Mouse (Mus musculus) gastrocnemius, postnatal 14 days (tissue): ENCODE data around the gene Cdh8. TPM values are rescaled to one million over a fixed set of nuclear protein-coding genes. Genes with fewer than 3 reads are reported as not detected.
"Not testable (repeated sequence)": the region's sequence is repeated elsewhere in the genome, so short reads cannot be mapped to it uniquely, and the experiment has no call there.

Experiments
- DNase-seq: peaks from one replicate; pipeline ENCODE4 v3.0.0; 2021; ENCODE audit warnings: mixed read lengths
- intact Hi-C: fragments of 180-260 bp; cut with DNase I; formaldehyde crosslinking; loops from one replicate; pipeline ENCODE4 v1.15.1; 2025; ENCODE audit warnings: low total_unique reads
- total RNA-seq, 2 experiments: library from RNA; stranded (reverse); gene quantifications; 2 replicates each; pipeline ENCODE4 v1.2.3; 2021

Gene Cdh8
- total RNA-seq, 2 experiments from 2014 or later, result 0.08 to 0.24 TPM

DNA sequence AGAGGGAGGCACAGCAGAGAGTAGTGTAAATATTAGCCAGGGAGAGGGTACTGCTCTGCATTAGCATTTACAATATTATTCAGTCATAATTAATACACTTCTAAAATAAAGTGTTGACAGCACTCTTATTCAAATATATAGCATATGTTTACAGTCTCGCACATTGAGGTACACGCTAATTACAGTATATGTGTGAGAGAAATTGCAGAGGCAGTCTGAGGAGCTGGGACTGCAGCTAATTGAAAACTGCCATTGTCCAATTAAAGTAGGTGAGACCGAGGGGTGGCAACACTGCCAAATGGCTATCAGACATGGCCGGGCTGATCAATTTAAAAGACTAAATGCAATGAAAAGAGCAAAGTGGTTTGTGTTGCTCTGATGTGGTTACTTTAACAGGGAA, 112.1 kb downstream of the Cdh8 start:
- intact Hi-C loops, result no loop called here
- DNase-seq, result no peak

DNA sequence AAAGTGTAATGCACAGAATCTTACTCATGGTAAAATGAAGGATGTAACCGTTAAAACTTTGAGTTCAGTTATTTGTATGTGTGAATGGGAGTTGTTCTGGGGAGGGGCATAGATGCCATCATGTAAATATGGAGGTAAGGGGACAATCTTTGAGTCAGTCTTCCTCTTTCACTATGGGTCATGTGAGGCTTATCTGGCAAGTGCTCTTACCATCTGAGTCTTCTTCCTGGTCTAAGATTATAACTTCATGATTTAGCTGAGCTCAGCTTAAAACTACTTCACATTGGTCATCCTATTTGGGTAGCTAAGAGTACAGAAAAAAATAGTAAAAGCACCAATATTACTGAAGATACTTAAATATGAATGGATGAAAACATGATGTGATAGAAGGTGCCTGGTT, 126.1 kb downstream of the Cdh8 start:
- no peak for DNase-seq
- intact Hi-C loops, result no loop called here

DNA sequence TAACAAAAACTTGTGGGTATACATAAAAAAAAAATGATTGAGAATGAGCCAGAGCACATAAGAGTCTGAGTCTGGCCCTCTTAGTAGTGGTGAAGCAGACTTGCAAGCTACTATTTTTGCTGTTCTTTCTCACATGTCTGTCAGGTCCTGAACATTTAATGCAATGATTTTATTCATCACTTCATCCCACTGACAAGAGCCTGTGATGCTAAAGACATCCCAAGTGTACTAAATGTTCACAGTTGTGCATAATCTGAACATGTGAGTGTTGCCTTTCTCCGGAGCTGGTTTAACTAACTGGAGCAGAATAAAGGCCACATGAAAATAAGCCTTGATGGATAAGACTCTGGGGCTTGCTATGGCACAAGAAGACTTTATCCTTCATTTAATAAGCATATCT, 131.2 kb downstream of the Cdh8 start:
- intact Hi-C loops, result no loop called here
- no peak for DNase-seq

DNA sequence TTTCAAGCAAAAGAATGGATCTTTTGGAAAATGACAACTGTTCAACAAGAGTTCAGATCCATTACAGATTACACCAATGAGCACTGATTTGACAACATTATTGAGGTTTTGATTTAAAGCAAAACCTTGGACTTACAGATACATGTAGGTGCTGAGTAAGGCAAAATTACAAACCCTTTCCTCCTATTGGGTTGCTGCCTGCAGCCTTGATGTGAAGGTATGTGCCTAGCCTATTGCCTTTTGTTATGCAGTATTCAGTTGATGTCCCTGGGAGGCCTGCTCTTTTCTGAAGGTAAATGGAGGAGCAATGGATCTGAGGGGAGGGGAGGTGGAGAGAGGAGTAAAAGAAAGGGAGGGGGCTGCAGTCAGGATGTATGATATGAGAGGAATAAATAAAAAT, 135.9 kb downstream of the Cdh8 start:
- no peak for DNase-seq
- intact Hi-C loops, result no loop called here

DNA sequence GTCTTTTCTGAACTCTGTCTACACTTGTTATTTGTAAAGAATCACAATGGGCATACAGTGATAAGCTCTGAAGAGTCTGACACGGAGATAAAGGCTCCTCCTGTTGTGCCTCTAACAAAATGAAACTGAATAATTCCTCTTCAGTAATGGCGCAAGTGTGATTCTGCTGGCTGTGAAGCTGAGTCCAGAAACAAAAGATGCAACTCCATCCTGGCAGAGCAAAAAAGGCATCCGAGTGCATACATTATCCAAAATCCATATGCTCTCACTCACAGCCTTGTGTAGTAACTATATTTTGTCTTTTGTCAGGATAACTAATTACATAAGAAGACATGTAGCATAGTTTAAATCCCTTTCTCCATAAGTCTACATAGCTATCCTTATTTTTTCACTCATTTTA, 149.1 kb downstream of the Cdh8 start:
- DNase-seq, result no peak
- intact Hi-C loops, result no loop called here

DNA sequence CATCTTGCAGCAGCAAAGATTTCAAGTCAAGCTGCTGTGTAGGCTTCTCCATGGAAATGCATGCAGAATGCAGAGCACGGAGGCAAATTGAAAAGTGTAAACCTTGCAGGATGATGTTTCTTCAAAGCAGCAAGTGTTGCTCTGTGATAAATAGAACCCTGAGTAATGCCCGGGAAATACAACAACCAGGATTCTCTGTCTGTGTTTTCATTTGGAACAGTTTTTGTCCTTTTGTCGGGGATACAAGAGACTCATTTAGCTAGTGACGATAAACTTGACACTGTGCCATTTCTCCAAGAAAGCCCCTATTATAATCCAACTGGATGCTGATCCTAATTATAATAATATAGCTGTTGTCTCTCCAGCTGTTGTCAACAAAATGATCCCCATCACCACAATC, 181.9 kb downstream of the Cdh8 start:
- no peak for DNase-seq
- intact Hi-C loops, result no loop called here

DNA sequence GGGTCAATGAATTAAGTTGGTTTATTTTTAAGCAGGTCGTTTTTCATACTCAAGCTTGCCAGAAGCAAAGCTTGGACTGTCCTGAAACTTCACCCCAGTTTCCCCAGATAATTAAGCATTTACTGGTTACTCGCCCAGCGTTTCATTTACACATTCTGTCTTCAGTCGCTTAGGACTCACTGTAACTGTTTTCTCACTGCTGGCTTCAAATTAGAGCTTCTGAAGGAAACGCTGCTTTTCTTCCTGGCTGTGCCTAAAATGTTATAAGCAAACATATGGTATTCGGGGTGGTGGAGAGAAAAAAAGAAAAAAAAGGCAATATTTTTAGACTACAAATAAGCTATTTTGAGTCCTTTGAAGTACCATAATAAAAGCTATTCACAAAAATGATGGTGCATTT, 192.6 kb downstream of the Cdh8 start:
- intact Hi-C loops, result no loop called here

DNA sequence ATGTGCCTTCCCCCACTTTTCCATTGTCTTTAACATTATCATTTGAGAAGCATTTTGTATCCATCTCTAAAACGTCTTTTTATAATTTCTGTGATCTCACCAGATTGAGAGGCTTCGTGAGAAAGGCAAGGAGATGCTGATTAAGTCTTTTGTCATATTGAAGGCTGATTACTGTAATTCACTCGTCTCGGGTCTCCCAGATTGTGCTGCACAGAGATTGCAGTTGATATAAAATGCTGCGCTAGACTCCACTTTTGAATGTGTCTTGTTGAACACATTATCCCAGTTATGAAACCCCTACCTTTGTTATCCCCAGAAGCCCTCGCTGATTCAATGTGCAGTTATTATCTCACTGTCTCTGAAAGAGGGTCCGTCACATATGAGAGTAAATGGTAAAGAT, 211.1 kb downstream of the Cdh8 start:
- no peak for DNase-seq
- intact Hi-C loops, result no loop called here

More for the DNA sequence above, 192.6 kb downstream of the Cdh8 start:
- no peak for DNase-seq

DNA sequence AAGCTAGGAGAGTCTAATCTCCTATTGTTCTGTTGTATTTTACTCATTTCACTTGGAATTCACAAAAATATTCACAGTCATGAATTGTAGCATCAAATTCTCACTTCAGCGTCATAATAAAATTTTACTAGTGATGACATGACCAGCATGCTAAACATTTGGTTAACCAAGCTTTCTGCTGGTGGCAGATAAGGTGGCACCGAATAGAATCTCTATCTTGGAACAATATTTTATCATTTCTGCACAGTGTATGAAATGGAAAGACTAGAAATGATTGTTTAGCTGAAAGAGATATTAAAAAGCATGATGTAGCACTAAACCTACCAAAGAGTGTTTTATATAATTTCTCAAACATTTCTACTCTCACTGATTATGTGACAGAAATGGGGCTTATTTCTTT, 225.6 kb downstream of the Cdh8 start:
- no peak for DNase-seq
- intact Hi-C loops, result no loop called here

DNA sequence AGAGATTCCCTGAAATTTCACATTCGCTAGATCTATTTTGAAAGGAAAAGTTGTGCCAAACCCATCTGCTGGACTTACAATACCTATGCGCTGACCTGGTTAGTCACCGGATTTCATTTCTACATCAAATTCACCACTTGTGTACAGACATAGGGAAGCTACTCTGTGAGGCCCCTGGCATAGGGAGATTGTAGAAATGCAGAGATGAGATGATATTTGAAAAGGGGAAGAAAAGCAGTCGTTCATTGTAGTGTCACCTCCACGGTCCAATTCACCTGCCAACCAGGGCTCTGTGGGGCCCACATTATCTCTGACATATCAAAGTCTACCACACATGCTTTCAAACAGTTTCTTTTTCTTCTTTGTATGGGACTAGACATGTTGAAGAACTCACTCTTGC, 229.4 kb downstream of the Cdh8 start:
- no peak for DNase-seq
- intact Hi-C loops, result no loop called here

DNA sequence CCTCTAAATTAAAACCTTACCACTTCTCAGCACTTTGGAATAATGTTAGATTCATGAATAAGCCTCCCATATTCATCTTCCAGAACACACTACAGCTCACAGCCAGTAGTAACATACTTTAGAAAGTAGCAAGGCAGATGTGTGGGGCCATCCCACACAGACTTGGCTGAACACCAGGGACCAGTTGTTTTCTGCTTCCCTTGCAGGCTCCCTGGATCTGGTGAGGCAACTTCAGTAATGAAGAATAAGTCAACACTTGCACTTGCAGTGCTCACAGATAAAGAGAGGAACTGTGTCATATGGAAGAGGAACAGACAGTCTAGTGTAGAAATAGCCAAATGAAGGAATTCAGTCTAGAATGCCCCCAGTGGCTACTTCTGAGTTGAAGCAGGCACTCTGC, 232.1 kb downstream of the Cdh8 start:
- intact Hi-C loops, result no loop called here
- no peak for DNase-seq

DNA sequence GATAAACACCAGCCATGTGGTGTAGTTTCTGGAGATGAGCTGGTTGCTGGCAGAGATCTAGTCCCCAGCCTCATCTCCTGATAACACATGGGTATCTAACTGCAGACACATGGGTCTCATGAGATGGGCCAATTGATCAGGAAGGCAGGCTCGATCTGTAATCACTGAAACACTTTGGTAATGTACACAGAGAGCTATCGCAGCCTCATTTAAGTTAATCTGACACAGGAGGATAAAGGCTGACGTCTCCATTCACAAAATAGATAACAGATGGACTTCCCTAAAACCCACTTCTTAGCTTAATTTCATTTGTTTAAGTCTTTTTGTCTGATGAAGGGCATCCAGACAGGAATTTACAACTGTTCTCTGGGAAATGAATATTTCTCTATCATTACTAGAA, 249.3 kb downstream of the Cdh8 start:
- intact Hi-C loops, result no loop called here
- no peak for DNase-seq

DNA sequence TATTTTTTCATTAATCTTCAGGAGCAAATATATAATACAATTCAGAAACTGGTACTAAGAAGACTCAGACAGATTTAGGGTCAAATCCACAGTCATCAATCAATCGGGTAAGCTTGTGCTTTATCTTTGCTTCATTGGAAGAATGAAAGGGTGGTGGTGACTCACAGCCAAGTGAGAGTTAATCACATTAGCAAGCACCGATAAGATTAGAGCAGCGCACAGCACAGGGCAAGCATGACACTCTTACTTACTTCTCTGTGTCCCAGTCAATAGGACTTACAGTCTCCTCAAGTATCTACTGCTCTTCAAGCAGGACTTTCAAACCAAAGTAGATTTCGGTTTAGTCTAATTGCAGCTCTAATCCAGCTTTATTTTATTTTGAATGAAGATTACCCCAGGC, 254.6 kb downstream of the Cdh8 start:
- intact Hi-C loops, result no loop called here
- no peak for DNase-seq

DNA sequence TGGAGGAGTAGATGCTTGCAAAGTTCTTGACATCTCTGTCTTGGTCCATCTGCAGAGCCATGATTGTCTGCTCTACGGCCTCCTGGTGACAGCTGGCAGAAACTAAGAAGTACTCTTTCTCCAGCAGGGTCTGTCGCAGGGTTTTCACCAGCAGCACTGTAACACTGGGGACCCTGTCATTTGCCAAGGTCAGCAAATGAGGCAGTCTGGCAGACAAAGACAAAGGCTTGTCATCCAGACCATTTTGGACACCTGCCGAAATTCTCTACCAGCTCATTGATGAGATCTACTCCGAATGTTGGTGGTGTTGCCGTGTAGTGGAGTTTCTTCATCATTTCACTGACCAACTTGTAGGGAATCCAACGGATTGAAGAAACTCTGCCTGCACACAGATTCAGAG, 270.8 kb downstream of the Cdh8 start:
- DNase-seq, result no peak
- intact Hi-C loops, result no loop called here

DNA sequence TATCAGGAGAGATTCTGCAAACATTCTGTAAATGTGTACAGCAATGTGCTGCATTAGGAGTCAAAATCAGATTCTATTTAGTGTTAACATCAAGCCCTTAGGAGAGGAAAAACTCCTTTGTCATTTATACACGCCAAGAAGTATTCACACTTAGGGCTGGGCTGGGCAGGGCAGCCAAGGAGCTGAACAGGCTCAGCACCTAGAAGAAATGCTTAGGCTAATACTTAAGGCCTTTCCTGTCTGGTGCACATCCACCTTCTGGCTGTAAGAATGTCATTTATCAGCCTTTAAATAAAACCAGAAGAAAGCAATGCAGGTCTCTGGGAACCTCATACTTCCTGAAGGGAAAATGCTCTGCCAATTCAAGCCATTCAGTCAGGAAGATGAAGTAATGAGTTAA, 271.5 kb downstream of the Cdh8 start:
- intact Hi-C loops, DNase-seq: not testable (repeated sequence)

DNA sequence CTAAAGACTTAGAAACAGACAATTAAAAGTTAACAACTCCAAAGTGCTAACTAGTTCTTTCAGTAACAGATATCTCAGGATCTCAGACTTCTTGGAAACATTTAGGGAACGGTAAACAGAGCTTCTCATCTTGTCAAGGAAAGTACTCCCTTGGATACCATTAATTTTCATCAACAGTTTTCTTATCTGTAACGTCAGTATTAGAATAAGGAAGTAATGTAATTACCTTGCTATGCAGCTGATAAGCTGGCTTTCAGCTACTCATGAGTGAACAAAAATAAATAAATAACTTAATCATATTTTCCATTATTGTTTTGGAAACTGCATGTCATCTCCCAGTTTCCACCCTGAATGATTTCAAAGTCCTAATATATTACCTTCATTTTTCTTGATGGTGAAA, 317.8 kb downstream of the Cdh8 start:
- no peak for DNase-seq
- intact Hi-C loops, result no loop called here

DNA sequence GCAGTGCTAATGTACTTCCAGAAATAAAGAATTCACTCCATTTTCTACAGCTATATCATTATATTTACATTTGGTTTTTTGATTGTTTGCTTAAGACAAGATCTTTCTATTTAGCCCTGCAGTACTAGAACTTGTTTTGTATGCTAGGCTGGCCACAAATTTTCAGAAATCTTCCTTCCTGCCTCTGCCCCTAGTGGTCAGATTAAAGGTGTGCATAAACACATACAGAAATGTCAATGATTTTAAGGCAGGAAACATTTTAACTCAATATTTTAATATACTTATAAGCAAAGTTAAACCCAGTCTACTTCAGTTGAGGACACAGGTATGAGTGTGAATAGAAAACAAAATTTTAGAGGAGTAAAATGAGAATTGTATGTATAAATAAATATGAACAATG, 364.9 kb downstream of the Cdh8 start:
- intact Hi-C loops, result no loop called here

DNA sequence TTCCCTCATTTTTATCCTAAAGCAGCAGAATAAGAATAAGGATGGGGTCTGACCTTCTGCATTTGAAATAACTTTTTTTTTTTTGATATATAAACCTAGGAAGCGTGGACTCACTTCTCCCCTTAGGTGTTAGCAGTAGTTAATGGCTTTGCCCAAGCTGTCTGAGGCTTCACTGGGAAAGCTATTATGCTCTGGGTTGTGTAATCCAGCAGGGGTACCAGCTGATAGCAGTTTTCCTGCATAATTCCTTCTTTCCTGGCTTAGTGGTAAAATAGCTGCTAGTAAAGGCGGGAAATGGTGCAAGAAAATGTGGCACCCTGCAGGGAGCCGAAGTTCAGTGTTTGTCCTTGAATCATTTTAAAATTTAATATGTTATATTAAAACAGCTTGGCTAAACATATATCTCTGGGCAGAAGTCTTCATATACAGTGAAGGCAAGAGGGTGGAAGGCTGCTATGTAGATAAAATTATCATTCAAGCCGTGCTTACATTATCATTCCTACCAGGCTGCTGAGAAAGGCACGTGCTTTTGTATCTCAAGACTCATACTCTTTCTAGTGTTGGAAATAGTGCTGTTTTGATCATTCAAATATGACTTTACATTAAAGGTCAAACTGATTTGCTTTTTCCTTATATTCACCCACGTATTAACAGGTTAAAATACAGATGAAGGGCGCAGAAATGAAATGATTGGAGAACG, 367.5 kb downstream of the Cdh8 start:
- intact Hi-C loops, result no loop called here
- no peak for DNase-seq

More for the DNA sequence above, 364.9 kb downstream of the Cdh8 start:
- DNase-seq, result no peak

DNA sequence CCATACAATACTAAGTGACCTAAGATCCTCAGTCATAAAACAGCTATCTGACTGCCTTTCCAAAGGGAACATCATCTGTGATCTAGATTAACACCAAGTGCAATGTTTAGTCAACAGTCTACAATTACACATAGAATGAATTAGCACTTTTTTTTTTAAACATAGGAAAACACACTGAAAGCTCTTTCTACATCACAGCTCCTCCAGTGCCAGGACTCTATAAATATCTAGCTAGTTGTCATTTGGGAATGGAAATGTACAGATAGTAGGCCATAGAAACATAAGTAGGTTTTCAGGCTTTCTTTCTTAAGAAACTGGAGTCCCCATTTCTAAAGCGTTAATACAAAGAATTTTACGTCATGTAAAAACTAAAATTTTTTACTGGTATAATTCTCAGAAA, 375.8 kb downstream of the Cdh8 start:
- intact Hi-C loops, result no loop called here

DNA sequence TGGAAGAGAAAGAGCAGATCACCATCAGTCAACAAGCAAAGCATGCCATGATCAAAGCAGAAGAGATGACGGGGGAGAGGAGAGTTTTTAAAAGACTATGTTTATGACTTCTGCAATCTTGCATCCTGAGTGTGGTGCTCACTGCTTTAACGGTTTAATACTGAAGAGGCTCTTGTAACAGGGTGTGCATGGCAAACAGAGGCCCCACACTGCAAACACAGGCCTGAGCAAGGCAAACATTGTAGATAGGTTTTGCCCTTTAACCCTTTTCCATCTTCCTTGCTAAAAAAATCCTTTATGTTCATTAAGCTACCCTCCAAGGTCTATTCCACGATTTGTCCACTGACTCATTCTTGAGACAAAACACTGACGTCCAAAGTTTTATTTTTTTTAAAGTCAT, 385.2 kb downstream of the Cdh8 start:
- DNase-seq, result no peak
- intact Hi-C loops, result no loop called here

More for the DNA sequence above, 375.8 kb downstream of the Cdh8 start:
- no peak for DNase-seq
